Mouse (Mus musculus): Measurements from ENCODE around the gene Olfr1272. TPM values are rescaled to one million over a fixed set of nuclear protein-coding genes. Genes with fewer than 3 reads are reported as not detected.
"Not testable (repeated sequence)": the region's sequence is repeated elsewhere in the genome, so short reads cannot be mapped to it uniquely, and the experiment has no call there.

Gene Olfr1272
- polyA plus RNA-seq (2015; fragmentation: Nextera tagmentation; extraction: Ambion mirVana), result not detected in 2 replicates

- no peak for DNase-seq (ENCODE audit: low spot score)
Measured at GRCm38 (mm10) chr2:90292741-90293140, at the start of gene Olfr1272. TSS of gene Olfr1272 (minus strand) at chr2:90292841.

GRCm38 (mm10) chr2:90321900-90322299 lies 29.3 kb upstream of the Olfr1272 start, which contains the start of gene Gm13769:
TSS of gene Gm13769 (plus strand) at chr2:90322200.
- DNase-seq (ENCODE audit: low spot score), result not testable (repeated sequence)

DNA sequence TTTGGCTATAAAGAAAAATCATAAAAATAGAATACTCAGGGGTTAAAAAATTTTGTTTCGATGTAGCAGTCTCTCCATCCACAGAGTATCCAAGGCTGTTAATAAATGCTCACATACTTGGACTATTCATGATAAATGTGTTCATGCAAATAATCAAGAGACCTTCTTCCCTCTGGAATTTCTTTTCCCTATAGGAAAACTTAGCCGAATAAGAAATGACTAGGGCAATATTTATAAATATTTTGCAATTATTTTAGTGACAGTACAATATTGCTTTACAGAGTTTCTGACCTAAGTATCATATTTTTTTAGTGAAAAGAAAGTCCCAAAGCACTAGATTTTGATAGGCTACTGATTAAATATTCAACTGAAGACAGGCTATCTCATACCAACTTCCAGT lies 21.7 kb downstream of the Olfr1272 start, which contains the start of gene Olfr1271:
TSS of gene Olfr1271 (minus strand) at position 101 of the 400 bp plus-strand sequence.
- no peak for DNase-seq (ENCODE audit: low spot score)

GRCm38 (mm10) chr2:90257492-90257891 lies 35.1 kb downstream of the Olfr1272 start, which contains the start of gene Olfr142:
TSS of gene Olfr142 (minus strand) at chr2:90257592.
- no peak for DNase-seq (ENCODE audit: low spot score)

Other genes starting within 250 kb of the Olfr1272 start
- gene Olfr140, start 229.2 kb downstream of the Olfr1272 start, polyA plus RNA-seq (2015; fragmentation: Nextera tagmentation; extraction: Ambion mirVana), result not detected in 2 replicates
- not detected in 2 replicates for gene Olfr1269, start 171.4 kb downstream of the Olfr1272 start, polyA plus RNA-seq (2015; fragmentation: Nextera tagmentation; extraction: Ambion mirVana)
- gene Olfr32, start 150.5 kb downstream of the Olfr1272 start, polyA plus RNA-seq (2015; fragmentation: Nextera tagmentation; extraction: Ambion mirVana), result not detected in 2 replicates
- not detected in 2 replicates for gene Olfr1270, start 139.8 kb downstream of the Olfr1272 start, polyA plus RNA-seq (2015; fragmentation: Nextera tagmentation; extraction: Ambion mirVana)
- not detected in 2 replicates for gene Olfr1506, start 68.3 kb downstream of the Olfr1272 start, polyA plus RNA-seq (2015; fragmentation: Nextera tagmentation; extraction: Ambion mirVana)
- not detected in 2 replicates for gene Olfr142, start 35.2 kb downstream of the Olfr1272 start, polyA plus RNA-seq (2015; fragmentation: Nextera tagmentation; extraction: Ambion mirVana)
- not detected in 2 replicates for gene Olfr1271, start 21.8 kb downstream of the Olfr1272 start, polyA plus RNA-seq (2015; fragmentation: Nextera tagmentation; extraction: Ambion mirVana)
- gene Gm13769, start 29.4 kb upstream of the Olfr1272 start, polyA plus RNA-seq (2015; fragmentation: Nextera tagmentation; extraction: Ambion mirVana), result not detected in 2 replicates
- gene Olfr1274-ps, start 105.8 kb upstream of the Olfr1272 start, polyA plus RNA-seq (2015; fragmentation: Nextera tagmentation; extraction: Ambion mirVana), result not detected in 2 replicates

All from thymus, postnatal 0 days (tissue).